Mouse (Mus musculus) CH12.LX (cell line): Measurements from ENCODE around the gene Nrap.

ENCODE experiments used
- CTCF ChIP-seq, 2 experiments: IDR thresholded peaks in 1 of 2; conservative IDR thresholded peaks in 1 of 2; 2 replicates each; pipeline ENCODE4 v1.5.1; 2011 to 2012; ENCODE audit warnings: low read depth in 2 of 2, low read length in 2 of 2, improper control_type of control experiment in 1 of 2, inconsistent platforms in 1 of 2, mild to moderate bottlenecking in 1 of 2, moderate library complexity in 1 of 2
- EP300 ChIP-seq: IDR thresholded peaks from 2 replicates; pipeline ENCODE4 v1.6.1; 2011; ENCODE audit warnings: low read length, improper control_type of control experiment
- HCFC1 ChIP-seq: IDR thresholded peaks from 2 replicates; pipeline ENCODE4 v1.6.1; 2012; ENCODE audit warnings: low read depth, mild to moderate bottlenecking, inconsistent platforms, low read length, improper control_type of control experiment
- MEF2A ChIP-seq: IDR thresholded peaks from 2 replicates; pipeline ENCODE4 v1.6.1; 2014; ENCODE audit warnings: low read depth, mild to moderate bottlenecking, inconsistent platforms, low read length, improper control_type of control experiment, borderline replicate concordance
- NRF1 ChIP-seq: IDR thresholded peaks from 2 replicates; pipeline ENCODE4 v1.6.1; 2014; ENCODE audit warnings: low read depth, mild to moderate bottlenecking, inconsistent platforms, low read length, improper control_type of control experiment, moderate library complexity
- PAX5 ChIP-seq: IDR thresholded peaks from 2 replicates; pipeline ENCODE4 v1.6.1; 2012; ENCODE audit warnings: low read length, inconsistent platforms, mixed read lengths
- POLR2A ChIP-seq: IDR thresholded peaks from 2 replicates; pipeline ENCODE4 v1.6.1; 2011; ENCODE audit warnings: low read depth, mild to moderate bottlenecking, improper control_type of control experiment, low read length
- POLR2AphosphoS2 ChIP-seq: IDR thresholded peaks from 2 replicates; pipeline ENCODE4 v1.6.1; 2011; ENCODE audit warnings: low read depth, low read length, improper control_type of control experiment
- TBP ChIP-seq: conservative IDR thresholded peaks from 2 replicates; pipeline ENCODE4 v1.6.1; 2011; ENCODE audit warnings: low read depth, low read length, improper control_type of control experiment
- UBTF ChIP-seq: IDR thresholded peaks from 2 replicates; pipeline ENCODE4 v1.6.1; 2012; ENCODE audit warnings: low read depth, mild to moderate bottlenecking, inconsistent platforms, low read length, improper control_type of control experiment, moderate library complexity
- USF1 ChIP-seq: IDR thresholded peaks from 2 replicates; pipeline ENCODE4 v1.6.1; 2014; ENCODE audit warnings: low read depth, mild to moderate bottlenecking, inconsistent platforms, low read length, improper control_type of control experiment
- USF2 ChIP-seq: conservative IDR thresholded peaks from 2 replicates; pipeline ENCODE4 v1.6.1; 2011; ENCODE audit warnings: low read depth, low read length, improper control_type of control experiment

DNA sequence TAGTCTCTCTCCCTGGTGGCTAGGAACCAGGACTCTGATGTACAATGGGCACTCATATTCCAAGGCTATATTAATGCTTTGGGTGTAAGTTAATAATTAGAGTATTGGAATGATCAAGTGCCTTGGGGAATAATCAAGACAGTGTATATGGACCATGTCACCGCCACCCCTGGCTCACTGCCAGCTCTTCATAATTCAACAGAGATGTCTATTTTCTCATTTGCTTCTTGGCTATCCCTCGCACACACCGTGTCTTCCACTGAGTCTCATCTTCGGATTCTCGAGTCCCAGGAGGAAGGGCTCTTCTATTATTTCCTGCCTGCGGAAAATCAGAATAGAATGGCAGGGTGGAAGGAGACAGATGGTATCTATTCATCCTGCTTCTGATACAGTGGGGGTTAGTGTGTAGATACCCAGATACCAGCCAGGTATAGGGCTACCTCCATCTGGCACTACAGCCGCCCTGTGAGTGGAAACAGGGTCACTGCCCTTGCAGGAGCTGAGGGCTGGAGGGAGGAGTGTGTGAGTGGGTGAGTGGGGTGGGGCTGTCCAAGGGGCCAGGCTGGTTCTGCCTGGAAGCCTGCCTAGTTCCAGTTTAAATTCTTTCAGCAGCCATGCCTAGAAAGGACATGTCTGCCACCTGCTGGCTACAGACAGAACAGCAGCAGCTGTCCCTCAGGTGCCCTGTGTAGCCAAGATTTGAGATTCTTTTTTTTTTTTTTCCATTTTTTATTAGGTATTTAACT is 95.0 kb downstream of the Nrap start:
- no peak for TF ChIP-seq NRF1
- no peak for TF ChIP-seq UBTF
- no peak for TF ChIP-seq HCFC1
- peak in 1 of 2 experiments; percentile 75; a peak in 3 of 4 replicates for TF ChIP-seq CTCF (conservative IDR thresholded peaks at IDR 0.05 in 1 of 2, IDR thresholded peaks at IDR 0.05 in 1 of 2; ENCODE audit: low read depth in 2 of 2, low read length in 2 of 2)
- no peak for TF ChIP-seq USF1
- TF ChIP-seq MEF2A, result no peak
- TF ChIP-seq TBP, result no peak
- no peak for TF ChIP-seq USF2
- no peak for TF ChIP-seq POLR2A
- TF ChIP-seq PAX5, result no peak
- TF ChIP-seq EP300, result no peak
- TF ChIP-seq POLR2AphosphoS2, result no peak
